Mouse (Mus musculus): ENCODE results near the gene St6galnac5.

DNA sequence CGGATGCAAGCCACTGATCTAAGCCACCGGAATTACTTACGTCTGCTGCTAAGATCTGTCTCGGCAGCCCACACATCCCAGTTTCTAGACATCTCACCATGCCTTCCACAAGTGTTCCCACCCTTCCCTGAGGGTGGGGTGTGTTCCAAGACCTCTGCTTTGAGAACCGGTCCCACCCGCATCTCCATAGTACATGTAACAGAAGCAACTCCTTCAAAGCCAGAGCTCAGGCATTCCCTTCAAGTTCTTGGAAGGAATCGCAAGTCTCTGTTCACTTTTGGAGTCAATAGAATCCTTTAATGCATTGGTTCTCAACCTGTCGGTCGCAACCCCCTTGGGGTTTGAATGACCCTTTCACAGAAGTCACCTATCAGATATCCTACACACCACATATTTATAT is 83.1 kb downstream of the St6galnac5 start:
- TF ChIP-seq CTCF (conservative IDR thresholded peaks at IDR 0.05; ENCODE audit: insufficient read depth, insufficient read length, low read depth, low read length) (no peak), POLR2A (IDR thresholded peaks at IDR 0.05; ENCODE audit: low read depth, low read length) (no peak)
